Mouse (Mus musculus) bone marrow, adult 2 months (tissue): ENCODE results near the gene Cxcl9.

Experiments used
- CTCF ChIP-seq: fragments of 200-500 bp; IDR thresholded peaks from 2 replicates; pipeline ENCODE4 v1.5.1; 2011; ENCODE audit warnings: low read length, control low read depth; ENCODE audit not compliant: control insufficient read depth, insufficient read depth
- POLR2A ChIP-seq: fragments of 200-500 bp; IDR thresholded peaks from 2 replicates; pipeline ENCODE4 v1.6.1; 2011; ENCODE audit warnings: low read depth, mild to moderate bottlenecking, control low read depth, low read length, borderline replicate concordance; ENCODE audit not compliant: control insufficient read depth

DNA sequence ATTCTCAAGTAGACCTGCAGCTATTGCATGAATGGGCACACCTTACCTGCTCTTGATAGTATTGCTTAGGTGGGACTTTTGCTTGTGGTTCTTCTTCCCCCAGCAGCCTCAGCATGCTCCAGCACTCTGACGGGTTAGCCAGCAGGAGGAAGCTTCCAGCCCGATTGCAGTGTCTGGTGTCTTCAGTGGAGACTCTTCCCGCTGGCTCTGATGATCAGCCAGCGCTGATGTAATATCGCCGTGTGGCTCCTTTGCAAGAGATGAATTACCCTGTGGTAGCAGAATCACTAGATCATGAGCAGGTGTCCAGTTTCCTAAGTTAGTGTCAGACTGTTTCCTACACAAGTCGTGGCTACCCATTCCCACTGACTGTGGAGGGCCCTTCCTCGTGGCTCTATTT is 17.1 kb upstream of the Cxcl9 start:
- TF ChIP-seq CTCF (no peak), POLR2A (no peak)
